Mouse (Mus musculus): ENCODE measurements around the gene Nup153.

The Nup153 gene

GRCm38 (mm10) chr13:46728411-46728810 is 671 bp upstream of the Nup153 start:
- DNase-seq (ENCODE audit: low spot score), result no peak

DNA sequence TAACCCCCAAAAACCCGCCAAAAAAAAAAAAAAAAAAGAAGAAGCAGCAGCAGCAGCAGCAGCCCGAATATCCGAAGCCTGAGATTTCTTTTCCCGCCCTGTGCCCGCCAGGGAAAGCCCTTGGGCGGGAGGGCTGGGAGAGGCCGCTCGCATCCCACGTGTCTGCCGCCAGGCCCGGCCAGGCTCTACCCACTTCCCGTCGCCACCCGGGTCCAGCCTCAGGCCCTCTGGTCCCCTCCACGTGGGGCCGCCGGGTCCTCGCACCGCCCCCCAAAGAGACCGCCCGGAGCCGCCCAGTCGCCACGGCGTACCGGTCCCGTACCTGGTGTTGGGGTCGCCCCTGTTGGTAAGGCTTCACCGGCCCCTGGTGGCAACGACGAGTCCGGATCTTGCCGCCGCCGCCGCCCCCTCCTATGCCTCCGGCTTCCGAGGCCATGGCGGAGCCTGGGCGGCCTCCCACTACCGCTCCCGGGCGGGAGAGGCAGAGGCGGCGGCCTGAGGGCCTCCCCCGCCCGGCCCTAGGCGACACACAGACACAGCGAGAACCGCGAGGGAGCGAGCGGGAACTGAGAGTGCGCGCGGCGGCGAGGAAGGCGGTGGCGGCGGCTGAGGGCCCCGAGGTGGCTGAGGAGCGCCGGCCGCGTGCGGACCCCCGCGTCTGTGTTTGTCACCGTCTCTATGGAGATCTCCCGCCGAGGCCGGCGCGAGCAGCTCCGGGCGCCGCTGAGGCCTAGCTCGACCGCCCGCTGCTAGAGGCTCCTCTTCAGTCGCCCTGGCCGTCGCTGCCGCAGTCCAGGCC is 503 bp downstream of the Nup153 start:
- DNase-seq (ENCODE audit: low spot score), result peak; percentile 79

- peak; percentile 56 for DNase-seq (ENCODE audit: low spot score)
Observed at GRCm38 (mm10) chr13:46726288-46727037, 1.3 kb downstream of the Nup153 start.

DNA sequence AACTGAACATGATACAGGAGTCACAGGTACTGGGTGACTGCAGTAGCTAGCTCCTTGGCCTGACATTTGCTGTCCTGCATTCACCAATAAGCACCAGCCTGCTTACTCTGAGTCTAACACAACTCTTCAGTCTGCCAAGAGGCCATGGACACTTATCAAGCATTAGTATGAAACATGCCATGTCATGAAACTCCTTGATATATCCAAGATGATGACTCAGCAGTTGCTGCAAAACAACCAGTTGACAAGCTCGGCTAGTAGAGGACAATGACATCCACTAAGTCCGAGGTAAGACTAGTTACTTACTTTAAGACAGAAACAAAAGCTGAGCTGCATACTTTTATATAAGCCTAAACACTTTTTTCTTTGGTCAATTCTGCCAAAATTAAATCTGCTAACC is 2.5 kb downstream of the Nup153 start:
- no peak for DNase-seq (ENCODE audit: low spot score)

- DNase-seq (ENCODE audit: low spot score), result no peak
Observed at GRCm38 (mm10) chr13:46724371-46724770, 3.4 kb downstream of the Nup153 start.

DNA sequence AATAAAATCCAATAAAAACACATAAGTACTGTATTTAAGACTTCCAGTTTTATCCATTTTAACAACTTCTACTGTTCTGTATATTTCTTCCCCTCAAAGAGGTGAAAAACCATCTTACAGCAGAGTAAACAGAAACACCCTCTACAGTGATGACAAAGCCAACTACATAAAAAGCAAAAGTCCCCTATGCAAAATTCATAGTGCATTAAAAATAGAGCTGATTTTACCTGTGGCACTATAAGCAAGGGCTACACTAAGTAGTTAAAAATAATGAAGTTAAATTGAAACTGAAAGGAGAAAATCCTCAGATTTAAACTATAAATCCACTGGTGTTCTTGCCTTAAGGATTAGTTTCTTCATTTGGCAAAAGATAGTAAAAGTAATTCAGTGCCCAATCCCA is 6.7 kb downstream of the Nup153 start:
- no peak for DNase-seq (ENCODE audit: low spot score)

DNA sequence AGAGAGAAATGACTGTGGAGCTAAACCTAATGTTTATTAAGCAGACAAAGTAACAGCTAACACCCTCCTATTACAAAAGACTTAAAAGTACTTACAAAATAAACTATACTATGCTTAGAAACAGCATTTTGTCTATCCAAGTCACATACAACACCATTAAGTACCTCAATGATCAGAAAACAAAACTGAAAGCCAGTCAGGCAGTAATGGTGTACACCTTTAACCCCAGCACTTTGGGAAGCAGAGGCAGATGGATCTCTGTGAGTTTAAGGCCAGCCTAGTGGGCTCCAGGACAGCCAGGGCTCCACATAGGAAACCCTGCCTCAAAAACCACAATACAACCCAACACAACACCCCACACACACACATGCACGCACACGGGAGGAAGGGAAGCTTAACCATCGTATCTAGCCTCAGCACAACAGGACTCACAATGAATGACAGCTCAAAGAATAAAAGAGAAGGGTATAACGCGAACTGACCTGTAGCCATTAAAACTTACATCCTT is 8.8 kb downstream of the Nup153 start:
- DNase-seq (ENCODE audit: low spot score), result no peak

- no peak for DNase-seq (ENCODE audit: low spot score)
Observed at GRCm38 (mm10) chr13:46715976-46716639, 11.6 kb downstream of the Nup153 start.

- DNase-seq (ENCODE audit: low spot score), result no peak
Observed at GRCm38 (mm10) chr13:46713486-46713885, 14.3 kb downstream of the Nup153 start.

DNA sequence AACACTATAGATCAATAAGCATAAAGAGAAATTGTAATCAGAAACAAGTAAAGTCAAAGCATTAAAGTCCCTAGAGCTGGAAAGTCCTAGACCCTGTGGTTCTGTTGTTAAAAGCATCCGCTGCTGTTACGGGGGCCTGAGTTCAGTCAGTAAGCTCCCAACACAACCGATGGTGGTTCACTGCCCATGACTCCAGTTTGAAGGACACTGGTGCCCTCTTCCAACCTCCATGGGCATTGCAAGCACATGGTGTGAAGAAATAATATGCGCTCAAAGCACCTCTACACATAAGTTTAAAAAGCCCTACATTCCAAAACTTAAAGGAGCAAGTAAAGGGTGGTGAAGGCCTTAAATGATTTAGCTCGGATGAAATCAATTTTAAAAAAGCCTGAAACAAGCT is 24.6 kb downstream of the Nup153 start:
- no peak for DNase-seq (ENCODE audit: low spot score)

DNA sequence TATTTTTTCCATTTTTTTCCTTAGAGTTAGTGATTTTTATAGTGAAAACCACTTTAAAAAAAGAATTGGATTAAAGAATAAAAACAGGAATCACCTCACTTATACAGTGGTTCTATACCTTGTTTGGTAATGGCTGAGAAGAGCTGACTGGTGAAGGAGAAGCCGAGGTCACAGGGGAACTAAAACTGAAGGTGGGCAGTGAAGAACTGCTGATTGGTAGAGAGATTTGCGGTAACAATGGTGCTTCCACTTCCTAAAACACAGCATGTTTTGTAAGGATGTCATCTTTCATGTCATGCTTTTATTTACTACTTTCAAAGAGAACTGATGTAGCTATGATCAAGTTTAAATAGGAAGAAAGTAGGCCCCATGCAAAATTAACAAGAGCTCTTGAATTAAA is 26.3 kb downstream of the Nup153 start:
- no peak for DNase-seq (ENCODE audit: low spot score)

- no peak for DNase-seq (ENCODE audit: low spot score)
Observed at GRCm38 (mm10) chr13:46699372-46699771, 28.4 kb downstream of the Nup153 start.

DNA sequence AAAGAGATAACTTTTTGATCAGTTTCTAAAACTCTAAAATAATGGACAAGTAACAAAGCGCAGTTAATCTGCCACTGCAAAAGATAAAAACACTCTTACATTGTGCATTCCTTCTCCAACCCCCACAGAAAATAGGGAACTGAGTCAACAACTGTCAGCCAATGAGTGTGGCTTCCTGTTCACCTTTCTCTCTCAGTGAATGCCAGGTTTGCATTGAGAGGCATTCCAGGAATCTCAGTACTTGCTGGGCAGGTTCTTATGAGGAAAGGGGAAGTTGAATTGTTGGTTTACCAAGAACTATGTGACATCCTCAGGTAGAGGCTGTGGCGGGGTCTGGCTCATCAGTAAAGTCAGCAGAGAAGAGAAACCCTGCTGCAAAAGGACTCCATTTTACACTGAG is 31.0 kb downstream of the Nup153 start:
- DNase-seq (ENCODE audit: low spot score), result no peak

DNA sequence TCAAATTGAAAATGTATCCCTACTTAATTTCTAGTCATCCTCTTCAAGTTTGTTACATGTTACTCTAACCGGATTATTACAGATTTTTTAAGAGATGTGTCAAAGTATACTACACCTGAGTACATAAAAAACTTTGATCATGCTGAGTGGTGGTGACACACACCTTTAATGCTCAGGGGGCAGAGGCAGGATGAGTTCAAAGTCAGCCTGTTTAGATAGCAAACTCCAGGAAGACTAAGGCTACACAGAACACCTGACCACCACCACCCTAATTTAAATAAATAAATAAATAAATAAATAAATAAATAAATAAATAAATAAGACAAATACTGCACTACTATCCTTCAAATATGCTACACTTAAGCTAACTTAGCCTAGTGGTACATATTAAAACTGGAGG is 31.8 kb downstream of the Nup153 start:
- no peak for DNase-seq (ENCODE audit: low spot score)

DNA sequence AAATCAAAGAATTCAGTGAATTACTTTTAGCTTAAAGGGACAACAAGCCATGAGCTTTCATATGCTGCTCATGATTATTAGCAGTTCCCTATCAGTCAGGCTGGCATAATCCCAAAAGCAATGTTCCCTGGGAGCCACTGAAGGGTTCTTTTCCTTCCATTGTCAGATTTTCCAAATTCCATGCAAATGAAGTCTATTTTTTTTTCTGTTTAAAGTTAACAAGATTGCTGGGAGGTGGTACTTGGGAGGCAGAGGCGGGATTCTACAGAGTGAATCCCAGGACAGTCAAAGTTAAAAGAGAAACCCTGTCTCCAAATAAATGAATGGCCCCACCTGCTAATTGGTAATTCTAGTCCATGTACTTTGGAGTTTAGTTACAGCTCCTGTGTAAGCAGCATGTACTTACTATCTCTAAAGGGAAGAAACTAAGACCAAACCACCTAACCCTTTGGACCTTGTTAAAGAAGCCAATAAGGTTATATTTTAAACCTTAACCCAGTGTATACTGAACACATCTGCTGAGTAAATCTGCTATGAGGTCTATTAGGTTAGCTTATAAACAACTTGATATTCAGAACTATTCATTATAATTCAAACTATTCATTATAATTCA is 32.3 kb downstream of the Nup153 start:
- no peak for DNase-seq (ENCODE audit: low spot score)

GRCm38 (mm10) chr13:46690559-46691241 is 37.0 kb downstream of the Nup153 start:
- no peak for DNase-seq (ENCODE audit: low spot score)

- no peak for DNase-seq (ENCODE audit: low spot score)
Observed at GRCm38 (mm10) chr13:46683370-46683769, 44.4 kb downstream of the Nup153 start.

- no peak for DNase-seq (ENCODE audit: low spot score)
Observed at GRCm38 (mm10) chr13:46682921-46683320, 44.8 kb downstream of the Nup153 start.

DNA sequence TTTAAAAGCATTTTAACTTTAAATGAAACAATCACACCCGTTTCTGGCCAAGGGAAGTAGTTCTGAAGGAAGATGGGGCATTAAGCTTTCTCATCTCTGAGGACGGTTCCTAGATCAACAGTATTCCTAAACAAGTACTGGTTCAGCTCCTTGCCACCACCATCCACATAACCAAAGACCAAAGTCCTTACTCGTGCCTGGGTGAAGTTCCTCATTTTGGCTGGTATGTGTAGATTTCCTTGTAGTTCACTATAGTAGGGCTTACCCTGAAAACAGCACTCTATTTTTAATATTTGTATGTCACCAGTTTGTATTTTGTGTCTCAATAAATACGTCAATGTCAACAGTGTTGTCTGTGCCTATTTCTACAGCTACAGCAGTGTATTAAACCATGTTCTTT is 50.0 kb downstream of the Nup153 start:
- no peak for DNase-seq (ENCODE audit: low spot score)

DNA sequence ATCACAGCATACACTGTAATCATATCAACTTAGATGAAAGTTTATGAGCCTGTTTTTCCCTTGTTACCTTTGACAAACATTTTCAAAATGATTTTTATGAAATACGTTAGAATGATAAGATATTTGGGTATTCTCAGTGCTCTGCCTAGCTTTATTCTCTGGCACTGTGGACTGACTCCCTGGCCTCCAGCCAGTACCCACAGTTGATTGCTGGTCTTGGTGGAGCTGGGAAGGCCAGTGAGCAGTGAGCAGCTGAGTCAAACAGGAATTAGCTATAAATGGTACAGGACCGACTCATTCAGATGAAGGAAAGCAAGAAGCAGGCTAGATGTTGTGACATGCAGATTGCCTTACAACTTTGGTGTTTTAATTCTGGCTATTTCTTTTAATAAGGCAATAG is 53.1 kb downstream of the Nup153 start:
- DNase-seq (ENCODE audit: low spot score), result no peak

GRCm38 (mm10) chr13:46670514-46670913 is 57.2 kb downstream of the Nup153 start:
- DNase-seq (ENCODE audit: low spot score), result no peak

Measured in testis, postnatal 10 days (tissue).